Mouse (Mus musculus): ENCODE data around the gene Ppp4r3a. TPM values are rescaled to one million over a fixed set of nuclear protein-coding genes. Genes with fewer than 3 reads are reported as not detected.

The Ppp4r3a gene
- polyA plus RNA-seq, 1 experiment from 2014 or later: 23.3 TPM

DNA sequence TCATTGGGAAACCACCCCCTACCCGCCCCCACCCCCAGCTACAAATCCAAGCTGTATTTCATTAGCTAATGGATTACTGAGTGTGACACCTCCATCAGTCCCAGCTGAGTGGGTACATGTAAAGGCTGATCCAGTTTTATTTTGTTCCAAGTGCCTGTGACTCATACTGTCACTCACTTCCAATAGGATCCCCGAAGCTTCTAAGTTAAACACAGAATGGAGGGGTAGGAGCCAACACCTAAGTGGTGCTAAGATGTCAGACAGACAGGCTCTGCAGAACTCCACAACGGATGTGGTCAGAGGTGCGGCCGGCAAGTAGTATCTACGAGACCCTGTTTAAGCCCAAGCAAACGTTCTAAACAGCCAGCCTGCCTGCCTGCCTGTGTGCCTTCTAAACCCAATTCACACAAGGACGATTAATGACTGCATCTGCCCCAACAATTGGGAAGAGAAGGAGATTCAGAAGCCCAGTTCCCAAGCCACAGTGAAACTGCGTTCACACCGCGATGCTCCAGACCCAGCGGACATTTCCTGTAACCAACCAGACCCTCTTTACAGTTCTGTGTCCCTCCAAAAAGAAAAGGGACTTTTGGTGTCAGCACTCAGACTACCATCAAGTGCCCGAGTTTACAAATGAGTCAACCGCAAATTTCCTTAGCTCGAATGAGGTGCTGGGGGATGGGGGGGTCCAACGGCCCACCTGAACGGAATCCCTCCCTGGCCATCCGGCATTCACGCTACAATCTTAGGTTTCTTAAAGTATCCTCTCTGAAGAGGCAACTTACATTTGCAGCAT is 55.9 kb downstream of the Ppp4r3a start:
- ATAC-seq (ENCODE audit: low FRiP score): no peak
- H3K4me1 ChIP-seq: peaks cover 53% of the 10 kb centered on the region
- H3K4me2 ChIP-seq: peak overlapping the region; percentile 91
- no peaks in the 10 kb centered on the region for H3K27me3 ChIP-seq (replicated peaks)
- peak overlapping the region; percentile 56 for H3K27ac ChIP-seq (replicated peaks)
- no peaks in the 10 kb centered on the region for H3K36me3 ChIP-seq
- WGBS: under 1% methylated on average over 19 of the region's 19 CpGs
- peak overlapping the region; percentile 64 for H3K4me3 ChIP-seq (replicated peaks)
- peak overlapping the region; percentile 76 for H3K9ac ChIP-seq (replicated peaks)
- H3K9me3 ChIP-seq (replicated peaks): no peaks in the 10 kb centered on the region

DNA sequence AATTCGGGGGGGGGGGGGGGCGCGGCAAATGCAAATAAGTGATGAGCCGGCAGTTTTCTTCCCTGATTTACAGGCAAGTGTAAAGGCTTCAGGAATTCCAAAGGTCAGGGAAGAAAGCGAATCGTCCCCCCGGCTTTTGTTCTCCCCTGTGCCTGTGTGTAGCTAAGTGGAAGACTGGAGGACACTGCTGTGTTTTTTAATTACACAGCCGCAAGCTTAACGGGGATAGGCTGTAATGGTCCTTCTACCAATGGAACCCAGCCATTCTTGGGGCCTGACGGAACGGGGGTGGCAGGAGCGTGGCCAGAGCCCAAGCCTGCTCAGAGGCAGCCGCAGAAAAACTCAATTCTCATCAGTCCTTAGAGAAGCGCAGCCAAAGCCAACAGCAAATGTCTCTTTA is 56.6 kb downstream of the Ppp4r3a start:
- Histone ChIP-seq H3K27ac (replicated peaks) (peak overlapping the region; percentile 56; the same call in 1 of the 2 replicates), H3K4me2 (peak overlapping the region; percentile 91), H3K9ac (replicated peaks) (peak overlapping the region; percentile 42), H3K27me3 (replicated peaks) (no peaks in the 10 kb centered on the region), H3K4me3 (replicated peaks) (peak overlapping the region; percentile 64), H3K36me3 (no peaks in the 10 kb centered on the region), H3K4me1 (peaks cover 53% of the 10 kb centered on the region), H3K9me3 (replicated peaks) (no peaks in the 10 kb centered on the region)
- WGBS: 3% methylated on average over 14 of the region's 14 CpGs
- ATAC-seq (ENCODE audit: low FRiP score): no peak

DNA sequence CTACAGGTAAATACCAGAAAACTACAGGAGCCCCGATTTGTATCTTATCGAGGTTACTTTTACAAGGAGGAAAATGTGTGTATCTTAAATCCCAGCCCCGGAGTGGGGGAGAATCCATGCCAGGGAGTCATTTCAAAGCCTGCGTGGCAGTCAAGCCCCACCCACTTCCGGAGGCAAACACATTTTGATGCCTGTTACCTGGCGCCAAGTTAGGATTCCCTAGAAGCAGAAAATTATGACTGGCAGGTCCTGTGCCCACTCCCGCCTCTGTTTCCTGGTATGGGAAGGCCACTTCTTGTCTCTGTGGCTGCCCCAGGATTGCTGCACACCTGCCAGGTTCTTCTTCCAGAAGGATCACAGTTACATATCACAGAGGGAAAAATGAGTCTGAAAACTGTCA is 57.0 kb downstream of the Ppp4r3a start:
- H3K4me2 ChIP-seq: peak overlapping the region; percentile 91
- H3K27me3 ChIP-seq (replicated peaks): no peaks in the 10 kb centered on the region
- 25% methylated on average over 7 of the region's 7 CpGs for WGBS
- no peak overlapping the region for H3K27ac ChIP-seq (replicated peaks)
- ATAC-seq (ENCODE audit: low FRiP score): no peak
- H3K9ac ChIP-seq (replicated peaks): peak overlapping the region; percentile 42
- peaks cover 53% of the 10 kb centered on the region for H3K4me1 ChIP-seq
- H3K4me3 ChIP-seq (replicated peaks): peak overlapping the region; percentile 64
- no peaks in the 10 kb centered on the region for H3K9me3 ChIP-seq (replicated peaks)
- H3K36me3 ChIP-seq: no peaks in the 10 kb centered on the region

DNA sequence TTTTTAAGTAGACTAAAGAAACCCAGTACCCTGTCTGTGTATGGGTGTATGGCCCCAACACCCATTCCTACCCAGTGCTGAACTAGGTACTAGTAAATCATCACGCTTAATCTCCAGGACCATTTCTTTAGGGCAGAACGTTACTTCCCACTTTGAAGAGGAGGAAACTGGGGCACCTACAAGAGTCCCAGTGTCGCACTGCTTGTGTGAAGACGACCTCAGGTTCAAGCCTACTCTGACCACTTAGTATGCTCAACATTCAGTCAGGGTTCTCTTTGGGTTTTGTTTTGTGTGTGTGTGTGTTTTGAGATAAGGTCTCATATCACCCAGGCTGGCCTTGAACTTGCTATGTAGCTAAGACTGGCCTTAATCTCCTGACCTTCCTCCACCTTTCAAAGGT is 57.5 kb downstream of the Ppp4r3a start:
- H3K27me3 ChIP-seq (replicated peaks): no peaks in the 10 kb centered on the region
- no peak overlapping the region for H3K4me3 ChIP-seq (replicated peaks)
- no peak overlapping the region for H3K9ac ChIP-seq (replicated peaks)
- H3K4me2 ChIP-seq: peak overlapping the region; percentile 91
- 85% methylated on average over 4 of the region's 4 CpGs for WGBS
- no peak overlapping the region for H3K27ac ChIP-seq (replicated peaks)
- ATAC-seq (ENCODE audit: low FRiP score): no peak
- H3K4me1 ChIP-seq: peaks cover 53% of the 10 kb centered on the region
- no peaks in the 10 kb centered on the region for H3K36me3 ChIP-seq
- H3K9me3 ChIP-seq (replicated peaks): no peaks in the 10 kb centered on the region

DNA sequence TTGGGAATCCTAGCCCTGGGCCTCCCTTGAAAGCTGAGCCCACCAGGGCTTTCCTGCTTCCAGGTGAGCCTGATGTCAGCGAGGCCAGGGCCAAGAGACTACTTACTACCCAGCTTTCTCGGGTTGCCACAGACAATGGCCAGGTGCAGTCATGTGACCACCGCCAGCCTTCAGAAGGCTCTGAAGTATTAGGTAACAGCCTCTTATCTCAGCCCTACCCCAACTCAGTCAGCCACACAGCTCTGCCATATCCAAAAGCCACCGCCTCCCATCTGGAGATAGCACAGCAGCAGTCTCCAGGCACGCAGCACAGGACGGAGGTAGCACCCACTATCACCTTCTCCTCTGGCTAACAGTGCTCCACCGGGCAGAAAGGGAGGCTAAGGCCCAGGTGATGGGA is 58.1 kb downstream of the Ppp4r3a start:
- Histone ChIP-seq H3K4me2 (peak overlapping the region; percentile 91), H3K27ac (replicated peaks) (0 out of 2 replicates have a peak overlapping the region, but pooled peaks have one; percentile 18)
- WGBS: 78% methylated on average over 7 of the region's 7 CpGs

DNA sequence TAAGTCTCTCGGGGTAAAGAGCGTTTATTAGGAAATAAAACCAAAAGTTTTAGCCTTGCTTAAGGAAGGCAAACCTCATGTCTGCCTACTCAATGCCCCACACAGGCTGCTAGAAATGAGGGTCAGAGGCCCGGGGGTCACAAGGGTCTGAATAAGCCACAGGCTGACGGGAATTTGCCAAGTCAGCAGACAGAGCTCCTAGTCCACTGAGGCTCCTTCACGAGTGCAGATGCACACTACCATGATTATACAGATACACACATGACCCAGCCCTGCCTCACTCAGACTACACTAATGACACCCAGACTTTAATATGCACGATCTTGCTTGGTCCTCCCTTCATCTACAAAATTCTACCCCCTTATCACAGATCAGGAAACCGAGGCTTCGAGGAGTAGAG is 58.7 kb downstream of the Ppp4r3a start:
- Histone ChIP-seq H3K27ac (replicated peaks) (0 out of 2 replicates have a peak overlapping the region, but pooled peaks have one; percentile 18), H3K9me3 (replicated peaks) (no peaks in the 10 kb centered on the region), H3K4me3 (replicated peaks) (no peak overlapping the region), H3K9ac (replicated peaks) (no peak overlapping the region; the same call in 1 of the 2 replicates), H3K36me3 (no peaks in the 10 kb centered on the region), H3K4me2 (peak overlapping the region; percentile 91; the same call in 1 of the 2 replicates), H3K4me1 (peaks cover 63% of the 10 kb centered on the region), H3K27me3 (replicated peaks) (no peaks in the 10 kb centered on the region)
- ATAC-seq (ENCODE audit: low FRiP score): no peak
- 54% methylated on average over 8 of the region's 8 CpGs for WGBS

More for the DNA sequence above, 58.1 kb downstream of the Ppp4r3a start:
- no peaks in the 10 kb centered on the region for H3K36me3 ChIP-seq
- ATAC-seq (ENCODE audit: low FRiP score): no peak
- H3K4me3 ChIP-seq (replicated peaks): no peak overlapping the region
- H3K9me3 ChIP-seq (replicated peaks): no peaks in the 10 kb centered on the region
- peaks cover 59% of the 10 kb centered on the region for H3K4me1 ChIP-seq
- peak overlapping the region; percentile 17; the same call in 1 of the 2 replicates for H3K9ac ChIP-seq (replicated peaks)
- H3K27me3 ChIP-seq (replicated peaks): no peaks in the 10 kb centered on the region

DNA sequence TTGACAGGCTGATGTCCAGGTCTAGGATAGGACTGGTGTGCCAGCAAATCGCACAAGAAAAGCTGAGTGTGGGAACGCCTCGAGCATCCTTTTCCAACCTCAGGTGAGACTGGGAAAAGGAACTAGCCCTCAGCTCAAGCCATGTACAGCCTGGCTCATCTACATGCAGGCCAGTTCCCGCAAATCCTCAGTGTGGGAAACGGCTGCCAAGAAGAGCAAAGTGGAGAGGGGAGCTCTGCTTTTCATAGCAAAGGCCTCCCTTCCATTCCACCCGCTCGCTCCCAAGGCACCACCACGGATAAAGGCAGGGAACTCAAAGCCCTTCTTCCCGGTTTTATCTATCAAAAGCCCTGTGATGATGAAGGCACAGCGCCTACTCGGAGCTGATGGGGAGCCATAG is 60.4 kb downstream of the Ppp4r3a start:
- H3K9ac ChIP-seq (replicated peaks): no peak overlapping the region
- 51% methylated on average over 11 of the region's 11 CpGs for WGBS
- ATAC-seq (ENCODE audit: low FRiP score): no peak
- no peaks in the 10 kb centered on the region for H3K9me3 ChIP-seq (replicated peaks)
- no peaks in the 10 kb centered on the region for H3K36me3 ChIP-seq
- no peak overlapping the region for H3K4me3 ChIP-seq (replicated peaks)
- H3K27me3 ChIP-seq (replicated peaks): no peaks in the 10 kb centered on the region
- peak overlapping the region; percentile 45; the same call in 1 of the 2 replicates for H3K27ac ChIP-seq (replicated peaks)
- H3K4me2 ChIP-seq: no peak overlapping the region
- H3K4me1 ChIP-seq: peaks cover 73% of the 10 kb centered on the region

DNA sequence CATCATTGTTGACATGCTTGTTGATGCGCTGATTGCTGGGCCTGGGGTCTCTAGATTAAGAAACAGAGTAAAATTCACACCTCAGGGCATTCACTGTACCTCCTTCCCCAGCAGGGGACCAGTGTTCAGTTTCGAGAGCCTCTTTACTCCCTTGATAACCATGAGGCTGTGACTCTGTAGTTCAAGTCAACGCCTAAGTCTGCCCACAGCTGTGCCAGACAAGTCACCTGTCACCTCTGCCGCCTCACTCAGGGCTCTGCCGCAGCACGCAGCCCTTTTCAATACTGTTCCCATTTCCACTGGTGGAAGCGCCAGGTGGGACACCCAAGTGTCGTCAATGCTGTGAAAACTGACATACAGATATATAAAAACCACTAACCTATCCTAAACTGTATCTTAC is 61.1 kb downstream of the Ppp4r3a start:
- no peaks in the 10 kb centered on the region for H3K9me3 ChIP-seq (replicated peaks)
- H3K9ac ChIP-seq (replicated peaks): no peak overlapping the region
- H3K4me3 ChIP-seq (replicated peaks): no peak overlapping the region
- ATAC-seq (ENCODE audit: low FRiP score): no peak
- H3K27ac ChIP-seq (replicated peaks): no peak overlapping the region
- 94% methylated on average over 8 of the region's 8 CpGs for WGBS
- no peaks in the 10 kb centered on the region for H3K27me3 ChIP-seq (replicated peaks)
- peaks cover 72% of the 10 kb centered on the region for H3K4me1 ChIP-seq
- H3K4me2 ChIP-seq: no peak overlapping the region
- H3K36me3 ChIP-seq: no peaks in the 10 kb centered on the region

DNA sequence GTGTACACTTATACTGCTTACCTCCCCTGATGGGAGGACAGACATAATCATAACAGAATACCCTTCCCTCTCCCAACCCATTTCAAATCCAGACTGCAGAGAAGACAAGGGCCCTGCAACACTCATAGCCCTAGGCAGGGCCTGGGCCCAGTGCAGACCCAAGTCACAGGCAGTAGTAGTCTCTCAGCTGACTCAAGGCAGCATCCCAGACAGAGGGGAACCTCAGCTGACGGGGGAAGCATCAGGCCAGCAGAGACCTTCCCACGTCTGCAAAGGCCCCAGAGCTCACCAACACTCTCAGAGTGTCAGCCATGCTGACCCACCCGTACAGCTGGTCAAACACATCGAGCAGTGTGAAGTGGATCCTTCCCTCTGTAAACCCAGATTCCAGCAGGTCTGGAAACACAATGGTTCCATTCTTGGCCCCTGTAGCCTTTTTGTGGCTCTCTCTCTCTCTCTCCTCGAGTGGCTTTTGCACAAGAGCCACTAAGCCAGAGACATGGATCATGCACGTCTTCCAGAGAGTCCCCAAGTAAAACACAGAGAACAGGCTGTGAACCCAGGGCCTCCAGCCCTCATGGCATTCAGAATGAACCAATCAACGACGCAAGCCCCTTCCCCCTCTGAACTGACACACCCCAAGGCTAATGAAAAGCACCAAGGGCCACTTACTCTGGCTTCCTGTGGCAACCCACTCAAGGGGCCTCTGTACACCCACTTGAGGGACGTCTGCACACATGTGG is 61.8 kb downstream of the Ppp4r3a start:
- Histone ChIP-seq H3K9ac (replicated peaks) (no peak overlapping the region), H3K36me3 (no peaks in the 10 kb centered on the region), H3K4me1 (peaks cover 65% of the 10 kb centered on the region), H3K27me3 (replicated peaks) (no peaks in the 10 kb centered on the region), H3K4me3 (replicated peaks) (no peak overlapping the region), H3K27ac (replicated peaks) (no peak overlapping the region), H3K9me3 (replicated peaks) (no peaks in the 10 kb centered on the region), H3K4me2 (no peak overlapping the region)
- no peak for ATAC-seq (ENCODE audit: low FRiP score)
- WGBS: 78% methylated on average over 9 of the region's 9 CpGs

DNA sequence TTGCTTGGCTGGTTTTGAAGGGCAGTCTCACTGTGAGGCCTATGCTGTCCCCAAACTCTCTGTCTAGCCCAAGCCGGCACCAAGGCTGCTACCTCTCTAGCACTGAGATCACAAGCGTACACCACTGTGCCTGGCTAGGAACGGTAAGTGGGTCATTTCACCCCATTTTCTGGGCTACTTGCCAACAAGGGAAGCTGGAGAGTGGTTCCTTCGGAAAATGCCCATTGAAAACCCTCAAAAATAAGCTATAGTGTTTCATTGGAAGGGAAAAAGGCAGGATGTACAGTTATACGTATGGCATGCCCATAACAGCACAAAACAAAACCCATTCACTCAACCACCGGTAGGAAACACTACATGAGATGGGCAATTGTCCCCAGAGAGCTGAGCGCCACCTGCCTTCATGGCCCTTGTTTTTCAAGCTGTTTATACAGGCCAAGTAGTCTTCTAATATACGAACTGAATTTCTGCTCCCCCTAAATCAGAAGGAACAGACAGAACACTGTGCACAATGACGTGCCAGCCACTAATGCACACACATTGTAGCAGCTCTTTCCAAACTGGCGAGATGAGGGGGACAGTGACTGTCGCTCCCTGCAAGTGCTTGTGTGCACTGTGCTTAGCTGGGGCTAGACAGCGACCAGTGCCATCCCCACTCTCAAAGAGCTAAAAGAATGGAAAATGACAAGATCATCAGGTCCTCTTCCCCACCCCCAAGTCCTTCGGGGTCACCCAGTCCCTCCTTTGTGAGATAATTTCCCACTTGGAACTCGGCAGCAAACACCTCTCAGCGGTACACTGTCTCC is 63.1 kb downstream of the Ppp4r3a start:
- no peak overlapping the region for H3K27ac ChIP-seq (replicated peaks)
- no peak overlapping the region for H3K4me2 ChIP-seq
- H3K4me3 ChIP-seq (replicated peaks): no peak overlapping the region
- no peak overlapping the region for H3K9ac ChIP-seq (replicated peaks)
- 69% methylated on average over 15 of the region's 15 CpGs for WGBS
- H3K36me3 ChIP-seq: no peaks in the 10 kb centered on the region
- no peak for ATAC-seq (ENCODE audit: low FRiP score)
- H3K4me1 ChIP-seq: peaks cover 62% of the 10 kb centered on the region
- no peaks in the 10 kb centered on the region for H3K9me3 ChIP-seq (replicated peaks)
- H3K27me3 ChIP-seq (replicated peaks): no peaks in the 10 kb centered on the region

DNA sequence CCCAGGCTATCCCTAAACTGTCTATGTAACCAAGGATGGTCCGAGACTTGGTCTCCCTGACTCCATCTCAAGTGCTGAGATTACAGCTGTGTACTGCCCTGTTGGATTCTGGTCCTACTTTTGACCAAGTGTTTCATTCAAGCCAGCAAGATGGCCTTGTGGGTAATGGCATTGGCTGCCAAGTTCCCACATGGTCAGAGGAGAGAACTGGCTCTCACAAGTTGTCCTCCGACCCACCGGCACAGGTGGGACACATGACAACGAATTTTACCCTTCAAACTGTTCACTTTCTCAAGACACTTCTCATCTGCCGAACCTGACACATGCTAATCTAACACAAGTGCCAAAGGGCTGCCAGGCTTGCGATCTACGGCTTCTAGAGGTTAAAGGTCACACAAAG is 64.1 kb downstream of the Ppp4r3a start:
- WGBS: 88% methylated on average over 7 of the region's 7 CpGs
- H3K4me2 ChIP-seq: no peak overlapping the region
- no peak overlapping the region; the same call in 1 of the 2 replicates for H3K27ac ChIP-seq (replicated peaks)
- peaks cover 62% of the 10 kb centered on the region for H3K4me1 ChIP-seq
- H3K9ac ChIP-seq (replicated peaks): no peak overlapping the region
- no peaks in the 10 kb centered on the region for H3K27me3 ChIP-seq (replicated peaks)
- H3K36me3 ChIP-seq: no peaks in the 10 kb centered on the region
- ATAC-seq (ENCODE audit: low FRiP score): no peak
- no peaks in the 10 kb centered on the region for H3K9me3 ChIP-seq (replicated peaks)
- no peak overlapping the region for H3K4me3 ChIP-seq (replicated peaks)
